Mouse (Mus musculus): ENCODE results near the gene Gm10663.

- no peak for TF ChIP-seq POLR2A (IDR thresholded peaks at IDR 0.05; ENCODE audit: insufficient read depth, low read depth, low read length)
- no peak for TF ChIP-seq CTCF (IDR thresholded peaks at IDR 0.05; ENCODE audit: insufficient read depth, low read depth, low read length)
These were observed 29.2 kb downstream of the Gm10663 start for GRCm38 (mm10) chr8:65104041-65104440.
